ENCODE assay signal across 8 mouse cellular contexts in genomic region chr1:20951300-20951763, GRCm38 (mm10). TPM values are rescaled to one million over a fixed set of nuclear protein-coding genes. Genes with fewer than 3 reads are reported as not detected.
A peak's percentile ranks its signal among the peaks of the same experiment; 100 is the strongest.
DNase-seq lines count a peak whose midpoint lies in the region; ATAC-seq lines count a peak whose summit lies in the region.

Efhc1 (plus strand) TSS chr1:20951626.

- 2% methylated on average over 20 of the region's 23 CpGs for WGBS in forebrain, embryonic 11.5 days
- 4% methylated on average over 23 of the region's 23 CpGs for WGBS in heart, embryonic 15.5 days
- under 1% methylated on average over 23 of the region's 23 CpGs for WGBS in liver, embryonic 12.5 days (ENCODE audit: insufficient replicate concordance)
- 2% methylated on average over 17 of the region's 23 CpGs for WGBS in stomach, embryonic 14.5 days

- ATAC-seq in forebrain, embryonic 11.5 days (replicated peaks; ENCODE audit: low FRiP score): peak; percentile 98
- peak; percentile 97 for ATAC-seq in heart, embryonic 15.5 days (replicated peaks; ENCODE audit: insufficient number of reproducible peaks, insufficient read depth, low FRiP score, low read depth)
- peak; percentile 94 for ATAC-seq in liver, embryonic 12.5 days
- peak; percentile 97 for ATAC-seq in stomach, embryonic 14.5 days (ENCODE audit: insufficient number of reproducible peaks, insufficient read depth, low FRiP score, low read depth)

- H3K9ac ChIP-seq in forebrain, embryonic 11.5 days (ENCODE audit: low read length): peak within 1 kb of the TSS; percentile 65
- H3K9ac ChIP-seq in heart, embryonic 15.5 days: peak within 1 kb of the TSS; percentile 60
- peak within 1 kb of the TSS; percentile 55; the same call in 1 of the 2 replicates for H3K9ac ChIP-seq in liver, embryonic 12.5 days
- H3K9ac ChIP-seq in stomach, embryonic 14.5 days (replicated peaks; ENCODE audit: low read depth, low read length): peak within 1 kb of the TSS; percentile 51

- H3K27ac ChIP-seq in forebrain, embryonic 11.5 days (ENCODE audit: low read depth, low read length): peak within 1 kb of the TSS; percentile 69
- H3K27ac ChIP-seq in heart, embryonic 15.5 days: peak within 1 kb of the TSS; percentile 69
- H3K27ac ChIP-seq in liver, embryonic 12.5 days: no peak within 1 kb of the TSS
- peak within 1 kb of the TSS; percentile 44; the same call in 1 of the 2 replicates for H3K27ac ChIP-seq in stomach, embryonic 14.5 days (ENCODE audit: low read length)

- peak within 1 kb of the TSS; percentile 77 for H3K4me2 ChIP-seq in forebrain, embryonic 11.5 days (ENCODE audit: low read depth, low read length, severe bottlenecking)
- peak within 1 kb of the TSS; percentile 81 for H3K4me2 ChIP-seq in heart, embryonic 15.5 days
- H3K4me2 ChIP-seq in liver, embryonic 12.5 days: peak within 1 kb of the TSS; percentile 85
- H3K4me2 ChIP-seq in stomach, embryonic 14.5 days (replicated peaks; ENCODE audit: low read depth, low read length): peak within 1 kb of the TSS; percentile 69

- peak; percentile 46 to 64 for DNase-seq in CD8-positive naive resting alpha-beta T cell, adult 2 months (ENCODE audit: low read depth in 2 of 2, low spot score in 2 of 2)
- peak; percentile 70 for DNase-seq in c-Kit-positive CD71-positive TER-119-negative erythroid progenitor cells, embryonic 14.5 days (ENCODE audit: low read depth)
- peak; percentile 98 for DNase-seq in forebrain, embryonic 11.5 days (ENCODE audit: low spot score)
- peak; percentile 94 for DNase-seq in kidney, postnatal 14 days
- DNase-seq in natural killer cell, adult 2 months (ENCODE audit: low spot score in 2 of 2): peak; percentile 63 to 77

- no peaks in the 10 kb centered on the region for H3K36me3 ChIP-seq in forebrain, embryonic 11.5 days (ENCODE audit: control insufficient read depth, insufficient read depth, low read length)
- no peaks in the 10 kb centered on the region for H3K36me3 ChIP-seq in heart, embryonic 15.5 days
- H3K36me3 ChIP-seq in liver, embryonic 12.5 days: no peaks in the 10 kb centered on the region
- no peaks in the 10 kb centered on the region for H3K36me3 ChIP-seq in stomach, embryonic 14.5 days (ENCODE audit: control insufficient read depth, insufficient read depth, low read length)

- H3K4me1 ChIP-seq in forebrain, embryonic 11.5 days (replicated peaks; ENCODE audit: control insufficient read depth, insufficient read depth, low read length): no peaks in the 10 kb centered on the region; the same call in 1 of the 2 replicates
- peaks cover 4% of the 10 kb centered on the region for H3K4me1 ChIP-seq in heart, embryonic 15.5 days (replicated peaks)
- peaks cover 17% of the 10 kb centered on the region for H3K4me1 ChIP-seq in liver, embryonic 12.5 days
- peaks cover 2% of the 10 kb centered on the region; the same call in 1 of the 2 replicates for H3K4me1 ChIP-seq in stomach, embryonic 14.5 days (ENCODE audit: control insufficient read depth, insufficient read depth, low read length)

- no peaks in the 10 kb centered on the region for H3K9me3 ChIP-seq in forebrain, embryonic 11.5 days (ENCODE audit: control insufficient read depth, low read length)
- no peaks in the 10 kb centered on the region for H3K9me3 ChIP-seq in heart, embryonic 15.5 days (replicated peaks)
- no peaks in the 10 kb centered on the region for H3K9me3 ChIP-seq in liver, embryonic 12.5 days (replicated peaks)
- no peaks in the 10 kb centered on the region for H3K9me3 ChIP-seq in stomach, embryonic 14.5 days (ENCODE audit: control insufficient read depth, low read depth, low read length)

- peak within 1 kb of the TSS; percentile 42 for H3K4me3 ChIP-seq in forebrain, embryonic 11.5 days (ENCODE audit: low read depth, low read length)
- H3K4me3 ChIP-seq in heart, embryonic 15.5 days: peak within 1 kb of the TSS; percentile 64
- peak within 1 kb of the TSS; percentile 60 for H3K4me3 ChIP-seq in liver, embryonic 12.5 days
- H3K4me3 ChIP-seq in stomach, embryonic 14.5 days (ENCODE audit: low read depth, low read length): peak within 1 kb of the TSS; percentile 35

- no peaks in the 10 kb centered on the region for H3K27me3 ChIP-seq in forebrain, embryonic 11.5 days (ENCODE audit: control insufficient read depth, insufficient read depth, low read length)
- H3K27me3 ChIP-seq in heart, embryonic 15.5 days: no peaks in the 10 kb centered on the region
- no peaks in the 10 kb centered on the region for H3K27me3 ChIP-seq in liver, embryonic 12.5 days (replicated peaks)
- H3K27me3 ChIP-seq in stomach, embryonic 14.5 days (ENCODE audit: control insufficient read depth, insufficient read depth, low read length): no peaks in the 10 kb centered on the region

RNA-seq across cellular contexts. Expression of gene Efhc1, which starts in this region (rescaled TPM):
- 2.1 and 2.9 TPM in 2 replicates for polyA plus RNA-seq in forebrain, embryonic 11.5 days (2014; fragmentation: Nextera tagmentation; extraction: Ambion mirVana)
- polyA plus RNA-seq in heart, embryonic 15.5 days (2015; fragmentation: Nextera tagmentation; extraction: Ambion mirVana): 1.6 and 2.0 TPM in 2 replicates
- 0.62 and 0.77 TPM in 2 replicates for polyA plus RNA-seq in liver, embryonic 12.5 days (2016; fragmentation: Nextera tagmentation; extraction: Ambion mirVana)
- polyA plus RNA-seq in stomach, embryonic 14.5 days (2014; fragmentation: Nextera tagmentation; extraction: Ambion mirVana): 3.4 and 3.6 TPM in 2 replicates

Comparison
In these comparisons a context has a peak if more than half of its experiments do, and no peak if none do; other contexts are left out.
1. Peak in ATAC-seq, H3K4me3 ChIP-seq, H3K9ac ChIP-seq and H3K4me2 ChIP-seq in liver, embryonic 12.5 days; RNA of the gene not detected or under 1 TPM.